Mouse (Mus musculus): ENCODE measurements around the gene Pycr1. TPM values are rescaled to one million over a fixed set of nuclear protein-coding genes. Genes with fewer than 3 reads are reported as not detected.
"Not testable (repeated sequence)": the region's sequence is repeated elsewhere in the genome, so short reads cannot be mapped to it uniquely, and the experiment has no call there.

Pycr1 gene
- 1 to 10 TPM; 3.5 to 3.8 TPM for total RNA-seq (2021)
- long read RNA-seq, experiment 1, partial matches to known transcripts = 0 of 6 reads
- long read RNA-seq, experiment 1, other reads (novel, unspliced or antisense) = 2 of 6 reads
- long read RNA-seq, experiment 2, partial matches to known transcripts = 1 of 7 reads
- long read RNA-seq, experiment 2, other reads (novel, unspliced or antisense) = 3 of 7 reads

- H3K27ac ChIP-seq = peak within 1 kb of the TSS; percentile 85
- H3K4me3 ChIP-seq = peak within 1 kb of the TSS; percentile 76
- no peak for TF ChIP-seq CTCF (IDR thresholded peaks at IDR 0.05)
- peak; percentile 96 for DNase-seq
- intact Hi-C loops (cut with DNase I) = no loop called here
These were observed at the start of gene Pycr1 for GRCm38 (mm10) chr11:120643601-120643987. Pycr1 (minus strand) TSS chr11:120643769.

- DNase-seq = peak; percentile 53
- intact Hi-C loops (cut with DNase I) = no loop called here
- H3K27ac ChIP-seq = peak overlapping the region; percentile 35
- TF ChIP-seq CTCF (IDR thresholded peaks at IDR 0.05) = peak; percentile 2; the same call in 1 of the 2 replicates
- no peak overlapping the region for H3K4me3 ChIP-seq
These were observed 49.0 kb upstream of the Pycr1 start for GRCm38 (mm10) chr11:120692471-120693011.

GRCm38 (mm10) chr11:120689365-120689764, 45.8 kb upstream of the Pycr1 start:
- DNase-seq = peak; percentile 20
- Histone ChIP-seq H3K4me3 (no peak overlapping the region), H3K27ac (no peak overlapping the region)
- intact Hi-C loops (cut with DNase I) = no loop called here
- TF ChIP-seq CTCF (IDR thresholded peaks at IDR 0.05) = no peak

GRCm38 (mm10) chr11:120686650-120687272, 43.2 kb upstream of the Pycr1 start:
- TF ChIP-seq CTCF (IDR thresholded peaks at IDR 0.05) = no peak
- intact Hi-C loops (cut with DNase I) = loop anchor here (2.0 kb wide), 1 partner anchor 22 kb away; no protein-coding TSS in a partner anchor
- DNase-seq = peak; percentile 14
- H3K4me3 ChIP-seq = no peak overlapping the region
- H3K27ac ChIP-seq = no peak overlapping the region

GRCm38 (mm10) chr11:120684660-120685059, 41.1 kb upstream of the Pycr1 start:
- peak overlapping the region; percentile 72 for H3K27ac ChIP-seq
- intact Hi-C loops (cut with DNase I) = no loop called here
- no peak for DNase-seq
- no peak overlapping the region for H3K4me3 ChIP-seq
- no peak for TF ChIP-seq CTCF (IDR thresholded peaks at IDR 0.05)

- peak; percentile 63 for DNase-seq
- Histone ChIP-seq H3K4me3 (no peak overlapping the region), H3K27ac (peak overlapping the region; percentile 72)
- intact Hi-C loops (cut with DNase I) = no loop called here
- TF ChIP-seq CTCF (IDR thresholded peaks at IDR 0.05) = no peak
These were observed 40.5 kb upstream of the Pycr1 start for GRCm38 (mm10) chr11:120684086-120684485.

GRCm38 (mm10) chr11:120683536-120683935, 40.0 kb upstream of the Pycr1 start:
- Histone ChIP-seq H3K27ac (peak overlapping the region; percentile 72), H3K4me3 (no peak overlapping the region)
- DNase-seq = peak; percentile 7
- intact Hi-C loops (cut with DNase I) = no loop called here
- TF ChIP-seq CTCF (IDR thresholded peaks at IDR 0.05) = no peak

- no peak for TF ChIP-seq CTCF (IDR thresholded peaks at IDR 0.05)
- Histone ChIP-seq H3K27ac (no peak overlapping the region), H3K4me3 (no peak overlapping the region)
- peak; percentile 8 for DNase-seq
- intact Hi-C loops (cut with DNase I) = no loop called here
These were observed 39.1 kb upstream of the Pycr1 start for GRCm38 (mm10) chr11:120682683-120683082.

- TF ChIP-seq CTCF (IDR thresholded peaks at IDR 0.05) = peak; percentile 42
- DNase-seq = no peak
- intact Hi-C loops (cut with DNase I) = no loop called here
- no peak overlapping the region for H3K27ac ChIP-seq
- no peak overlapping the region for H3K4me3 ChIP-seq
These were observed 36.3 kb upstream of the Pycr1 start for GRCm38 (mm10) chr11:120679909-120680308.

GRCm38 (mm10) chr11:120676951-120677350, 33.4 kb upstream of the Pycr1 start:
- H3K4me3 ChIP-seq = no peak overlapping the region
- H3K27ac ChIP-seq = no peak overlapping the region
- no peak for DNase-seq
- TF ChIP-seq CTCF (IDR thresholded peaks at IDR 0.05) = no peak
- intact Hi-C loops (cut with DNase I) = no loop called here

GRCm38 (mm10) chr11:120675875-120676274, 32.3 kb upstream of the Pycr1 start:
- DNase-seq; intact Hi-C loops (cut with DNase I); H3K4me3 ChIP-seq; H3K27ac ChIP-seq: not testable (repeated sequence)

- intact Hi-C loops (cut with DNase I) = loop anchor here (2.0 kb wide), 1 partner anchor 15 kb away; no protein-coding TSS in a partner anchor
- H3K4me3 ChIP-seq = peak overlapping the region; percentile 88
- TF ChIP-seq CTCF (IDR thresholded peaks at IDR 0.05) = no peak
These were observed 30.1 kb upstream of the Pycr1 start for GRCm38 (mm10) chr11:120673594-120674122.

More at GRCm38 (mm10) chr11:120673594-120674122, 30.1 kb upstream of the Pycr1 start:
- peak overlapping the region; percentile 97 for H3K27ac ChIP-seq
- DNase-seq = no peak

All from gastrocnemius, adult 2 months (tissue).